8 mouse cellular contexts compared by ENCODE assay signal in the genomic region with DNA sequence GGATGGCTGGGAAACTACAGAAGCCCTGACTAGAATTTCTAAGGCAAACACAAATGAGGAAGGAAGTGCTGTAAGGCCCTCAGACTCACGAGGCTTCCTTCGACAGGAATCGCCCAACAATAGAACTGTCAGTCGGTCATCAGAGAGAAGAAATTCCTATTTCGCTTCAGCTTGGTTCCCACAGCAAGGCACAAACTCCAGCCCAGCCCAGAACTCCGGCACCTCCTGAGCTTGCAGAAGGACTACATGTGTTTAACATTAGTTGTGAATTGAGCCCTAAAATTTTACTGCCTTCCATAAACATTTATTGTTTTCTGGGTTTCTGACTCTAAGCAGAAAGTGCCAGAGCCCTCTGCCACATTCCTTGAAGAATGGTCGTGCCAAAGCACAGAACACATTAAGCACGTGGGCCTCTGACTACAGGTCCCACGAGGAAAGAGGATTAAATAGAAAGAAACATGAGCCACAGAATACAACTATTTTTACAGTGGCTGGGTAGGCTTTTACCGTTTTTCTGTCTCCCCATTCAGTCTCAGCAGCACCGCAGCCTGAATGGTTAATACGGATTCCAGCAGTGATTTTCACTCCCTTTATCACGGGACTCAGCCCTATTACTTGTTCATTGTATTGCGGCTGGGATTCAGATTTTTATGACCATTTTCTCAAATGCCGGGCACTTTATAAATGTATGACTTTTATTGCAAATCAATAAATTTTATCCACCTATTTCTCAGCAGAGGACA.
A peak's percentile ranks its signal among the peaks of the same experiment; 100 is the strongest.
DNase-seq lines count a peak whose midpoint lies in the region; ATAC-seq and TF ChIP-seq lines count a peak whose summit lies in the region.

No protein-coding gene starts in this region.

- 28% methylated on average over 15 of the region's 15 CpGs for WGBS in liver, embryonic 15.5 days (ENCODE audit: insufficient replicate concordance)
- 38% methylated on average over 15 of the region's 15 CpGs for WGBS in liver, postnatal 0 days (ENCODE audit: insufficient replicate concordance)
- WGBS in hindbrain, postnatal 0 days = 32% methylated on average over 15 of the region's 15 CpGs

- H3K4me1 ChIP-seq in liver, embryonic 15.5 days (replicated peaks) = no peaks in the 10 kb centered on the region
- H3K4me1 ChIP-seq in liver, postnatal 0 days (ENCODE audit: insufficient read depth) = no peaks in the 10 kb centered on the region
- no peaks in the 10 kb centered on the region for H3K4me1 ChIP-seq in hindbrain, postnatal 0 days (ENCODE audit: insufficient read depth, low read length)

- H3K27ac ChIP-seq in liver, embryonic 15.5 days (replicated peaks) = no peak overlapping the region
- H3K27ac ChIP-seq in liver, postnatal 0 days (ENCODE audit: low read depth) = no peak overlapping the region
- no peak overlapping the region for H3K27ac ChIP-seq in left cerebral cortex, adult 2 months
- H3K27ac ChIP-seq in hindbrain, postnatal 0 days = no peak overlapping the region

- H3K9me3 ChIP-seq in liver, embryonic 15.5 days (replicated peaks) = no peaks in the 10 kb centered on the region
- no peaks in the 10 kb centered on the region for H3K9me3 ChIP-seq in liver, postnatal 0 days (ENCODE audit: low read length)
- no peaks in the 10 kb centered on the region for H3K9me3 ChIP-seq in hindbrain, postnatal 0 days (ENCODE audit: low read length)

- H3K4me3 ChIP-seq in liver, embryonic 15.5 days (replicated peaks) = no peak overlapping the region
- no peak overlapping the region for H3K4me3 ChIP-seq in liver, postnatal 0 days (ENCODE audit: low read depth, low read length)
- no peak overlapping the region for H3K4me3 ChIP-seq in left cerebral cortex, adult 2 months
- H3K4me3 ChIP-seq in hindbrain, postnatal 0 days (ENCODE audit: low read length) = no peak overlapping the region

- 0 out of 2 replicates have a peak, but pooled peaks have one; percentile 22 for ATAC-seq in liver, embryonic 15.5 days (ENCODE audit: insufficient read depth)
- no peak for ATAC-seq in liver, postnatal 0 days
- ATAC-seq in hindbrain, postnatal 0 days = no peak

- no peak overlapping the region for H3K9ac ChIP-seq in liver, embryonic 15.5 days
- H3K9ac ChIP-seq in liver, postnatal 0 days (replicated peaks) = no peak overlapping the region
- H3K9ac ChIP-seq in hindbrain, postnatal 0 days (replicated peaks; ENCODE audit: low read length) = no peak overlapping the region

- TF ChIP-seq CTCF in liver, postnatal 0 days (IDR thresholded peaks at IDR 0.05; ENCODE audit: low read depth) = no peak
- no peak for TF ChIP-seq CTCF in left cerebral cortex, adult 2 months (IDR thresholded peaks at IDR 0.05)
- TF ChIP-seq CTCF in hindbrain, postnatal 0 days (IDR thresholded peaks at IDR 0.05; ENCODE audit: low read depth) = no peak

- H3K36me3 ChIP-seq in liver, embryonic 15.5 days (replicated peaks) = no peaks in the 10 kb centered on the region
- no peaks in the 10 kb centered on the region for H3K36me3 ChIP-seq in liver, postnatal 0 days (replicated peaks; ENCODE audit: insufficient read depth, low read length)
- no peaks in the 10 kb centered on the region for H3K36me3 ChIP-seq in hindbrain, postnatal 0 days (ENCODE audit: insufficient read depth, low read length)

- no peak for TF ChIP-seq EP300 in liver, postnatal 0 days (IDR thresholded peaks at IDR 0.05; ENCODE audit: low read depth)

- H3K27me3 ChIP-seq in liver, embryonic 15.5 days = no peaks in the 10 kb centered on the region
- no peaks in the 10 kb centered on the region for H3K27me3 ChIP-seq in liver, postnatal 0 days (ENCODE audit: insufficient read depth, low read length)
- H3K27me3 ChIP-seq in hindbrain, postnatal 0 days (ENCODE audit: insufficient read depth, low read length) = no peaks in the 10 kb centered on the region

- H3K4me2 ChIP-seq in liver, embryonic 15.5 days = no peak overlapping the region
- H3K4me2 ChIP-seq in liver, postnatal 0 days (ENCODE audit: low read depth, low read length) = no peak overlapping the region
- H3K4me2 ChIP-seq in hindbrain, postnatal 0 days (ENCODE audit: low read depth, low read length) = no peak overlapping the region

- DNase-seq in liver, postnatal 0 days = no peak
- DNase-seq in heart, adult 8-10 months (ENCODE audit: low spot score) = peak; percentile 48
- DNase-seq in kidney, adult 9 months = peak; percentile 70
- DNase-seq in lung, postnatal 25 days (ENCODE audit: low spot score) = peak; percentile 47
- no peak for DNase-seq in left cerebral cortex, adult 2 months (ENCODE audit: extremely low spot score in 1 of 2, low spot score in 2 of 2)
- no peak for DNase-seq in thymus, postnatal 25 days
- no peak for DNase-seq in hindbrain, postnatal 0 days (ENCODE audit: low spot score)

- intact Hi-C loops in left cerebral cortex, adult 2 months (cut with DNase I) = no loop called here

Comparison
In these comparisons a context has a peak if more than half of its experiments do, and no peak if none do; other contexts are left out.
1. DNase-seq: peak in heart, adult 8-10 months (single experiment), kidney, adult 9 months (single experiment) and lung, postnatal 25 days (single experiment); none in liver, postnatal 0 days (single experiment), left cerebral cortex, adult 2 months (0 of 2), thymus, postnatal 25 days (single experiment) and hindbrain, postnatal 0 days (single experiment).